Mouse (Mus musculus): ENCODE measurements at regions not wholly inside any gene's neighbourhood (a gene's known extent, or its start where the extent isn't known, plus 50 kb on each side); places are given as distances from the start of the nearest gene placed in this dataset.

GRCm38 (mm10) chr5:111543721-111544495, 126.7 kb downstream of the Mn1 start:
- no peak overlapping the region for H3K4me3 ChIP-seq (ENCODE audit: insufficient read depth, low read depth, low read length)
- no peak for TF ChIP-seq POLR2A (IDR thresholded peaks at IDR 0.05; ENCODE audit: low read depth, low read length)
- no peaks in the 10 kb centered on the region for H3K27me3 ChIP-seq (replicated peaks; ENCODE audit: control insufficient read depth, insufficient read depth, low read length)
- H3K4me1 ChIP-seq (ENCODE audit: control insufficient read depth, insufficient read depth, low read length) = no peaks in the 10 kb centered on the region
- no peak overlapping the region for H3K27ac ChIP-seq (ENCODE audit: insufficient read depth, low read depth, low read length)
- 84% methylated on average over 9 of the region's 9 CpGs for WGBS
- no peak for DNase-seq
- H3K36me3 ChIP-seq (ENCODE audit: control insufficient read depth, insufficient read depth, low read length) = no peaks in the 10 kb centered on the region

DNA sequence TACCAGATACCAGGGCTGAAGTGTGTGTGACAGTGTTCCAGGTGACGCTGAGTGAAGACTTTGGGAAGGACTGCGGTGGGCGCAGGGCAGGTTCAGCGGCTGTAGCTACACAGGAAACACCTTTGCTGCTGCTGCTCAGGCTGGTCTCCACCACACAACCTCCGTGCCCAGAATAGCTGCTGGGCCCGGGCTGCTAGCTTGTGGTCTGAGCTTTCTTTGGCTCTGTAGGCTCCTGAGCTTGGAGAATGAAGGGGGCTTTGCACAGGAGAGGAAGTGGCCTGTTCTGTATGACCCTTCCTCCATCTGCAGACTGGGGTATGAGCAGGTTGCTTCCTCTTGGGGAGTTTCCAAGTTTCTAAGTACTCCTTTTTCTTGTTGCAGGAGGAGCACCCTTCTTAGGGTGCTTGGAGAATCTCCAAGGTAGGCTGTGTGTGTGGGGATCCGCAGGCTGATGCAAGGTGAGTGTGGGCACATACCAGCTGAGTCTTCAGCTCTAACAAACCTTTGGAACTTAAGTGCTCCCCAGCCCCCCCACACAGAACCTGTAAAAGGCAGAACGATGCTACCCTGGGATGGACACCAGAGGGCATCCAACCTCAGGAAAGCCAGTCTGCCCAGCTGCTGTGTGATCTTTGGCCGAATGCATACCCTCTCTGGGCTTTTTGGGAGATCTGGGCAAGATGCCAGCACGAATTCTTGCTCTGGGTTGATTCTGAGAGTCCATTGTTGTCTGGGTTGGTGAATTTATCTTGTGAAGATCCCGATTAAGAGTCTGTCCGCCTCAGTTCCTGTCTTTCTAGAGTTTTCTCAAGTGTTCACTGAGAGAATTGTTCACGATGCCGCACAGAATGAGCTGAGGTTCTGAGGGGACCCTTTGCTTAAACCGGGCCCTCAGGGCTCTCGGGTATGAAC, 136.6 kb downstream of the Mn1 start:
- TF ChIP-seq POLR2A (IDR thresholded peaks at IDR 0.05; ENCODE audit: low read depth, low read length) (no peak), CTCF (conservative IDR thresholded peaks at IDR 0.05; ENCODE audit: insufficient read depth, insufficient read length, low read depth, low read length) (0 out of 2 replicates have a peak, but pooled peaks have one; percentile 1)
- DNase-seq = no peak
- Histone ChIP-seq H3K27ac (ENCODE audit: insufficient read depth, low read depth, low read length) (no peak overlapping the region), H3K4me1 (ENCODE audit: control insufficient read depth, insufficient read depth, low read length) (no peaks in the 10 kb centered on the region), H3K36me3 (ENCODE audit: control insufficient read depth, insufficient read depth, low read length) (no peaks in the 10 kb centered on the region), H3K27me3 (replicated peaks; ENCODE audit: control insufficient read depth, insufficient read depth, low read length) (no peaks in the 10 kb centered on the region), H3K4me3 (ENCODE audit: insufficient read depth, low read depth, low read length) (no peak overlapping the region)
- WGBS = 70% methylated on average over 16 of the region's 16 CpGs

DNA sequence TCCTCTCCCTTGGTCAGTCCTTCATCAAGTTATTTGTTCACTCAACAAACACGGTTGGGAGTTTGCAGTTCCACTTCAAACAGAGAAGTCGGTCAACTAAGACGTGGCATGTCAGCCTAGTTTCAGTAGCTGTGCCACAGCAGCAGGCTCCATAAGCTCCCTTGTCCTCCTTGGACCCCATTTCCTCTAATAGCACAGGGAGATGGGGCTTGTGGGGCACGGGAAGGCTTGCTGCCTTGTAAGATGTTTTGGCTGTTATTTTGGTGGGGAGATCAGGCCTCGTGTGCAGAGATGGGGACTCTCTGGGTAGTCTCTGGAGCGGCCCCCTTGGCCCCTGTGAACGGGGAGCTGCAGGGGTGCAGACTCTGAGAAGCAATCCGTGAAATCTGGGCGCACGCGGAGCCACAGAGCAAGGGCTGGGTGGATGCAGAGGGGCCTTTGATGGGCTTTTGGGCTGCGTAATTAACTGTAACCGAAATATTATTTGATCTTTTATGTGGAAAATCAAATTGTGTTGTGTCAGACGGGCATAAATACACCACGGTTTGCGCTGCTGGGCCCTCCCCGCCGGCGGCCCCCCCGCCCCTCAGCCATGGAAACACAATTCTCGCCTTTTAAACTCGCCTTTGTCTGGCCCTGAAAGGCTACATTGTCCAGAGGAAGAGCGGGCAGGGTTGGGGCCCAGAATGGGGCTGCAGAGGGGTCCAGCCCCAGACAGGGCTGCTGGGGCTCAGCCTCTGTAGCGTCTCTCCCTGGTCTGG, 137.6 kb downstream of the Mn1 start:
- TF ChIP-seq CTCF (conservative IDR thresholded peaks at IDR 0.05; ENCODE audit: insufficient read depth, insufficient read length, low read depth, low read length) (no peak), POLR2A (IDR thresholded peaks at IDR 0.05; ENCODE audit: low read depth, low read length) (no peak)

GRCm38 (mm10) chr5:111555312-111555957, 138.3 kb downstream of the Mn1 start:
- Histone ChIP-seq H3K4me1 (ENCODE audit: control insufficient read depth, insufficient read depth, low read length) (no peaks in the 10 kb centered on the region), H3K4me3 (ENCODE audit: insufficient read depth, low read depth, low read length) (no peak overlapping the region), H3K36me3 (ENCODE audit: control insufficient read depth, insufficient read depth, low read length) (no peaks in the 10 kb centered on the region), H3K27ac (ENCODE audit: insufficient read depth, low read depth, low read length) (no peak overlapping the region), H3K27me3 (replicated peaks; ENCODE audit: control insufficient read depth, insufficient read depth, low read length) (no peaks in the 10 kb centered on the region)
- no peak for DNase-seq
- WGBS = 24% methylated on average over 5 of the region's 5 CpGs
- TF ChIP-seq POLR2A (IDR thresholded peaks at IDR 0.05; ENCODE audit: low read depth, low read length) = no peak
- no peak for TF ChIP-seq CTCF (conservative IDR thresholded peaks at IDR 0.05; ENCODE audit: insufficient read depth, insufficient read length, low read depth, low read length)

More for the DNA sequence above, 137.6 kb downstream of the Mn1 start:
- WGBS = 34% methylated on average over 24 of the region's 24 CpGs
- no peak overlapping the region for H3K27ac ChIP-seq (ENCODE audit: insufficient read depth, low read depth, low read length)
- no peak overlapping the region for H3K4me3 ChIP-seq (ENCODE audit: insufficient read depth, low read depth, low read length)
- DNase-seq = no peak
- H3K36me3 ChIP-seq (ENCODE audit: control insufficient read depth, insufficient read depth, low read length) = no peaks in the 10 kb centered on the region
- no peaks in the 10 kb centered on the region for H3K4me1 ChIP-seq (ENCODE audit: control insufficient read depth, insufficient read depth, low read length)
- no peaks in the 10 kb centered on the region for H3K27me3 ChIP-seq (replicated peaks; ENCODE audit: control insufficient read depth, insufficient read depth, low read length)

- TF ChIP-seq CTCF (conservative IDR thresholded peaks at IDR 0.05; ENCODE audit: insufficient read depth, insufficient read length, low read depth, low read length) (no peak), POLR2A (IDR thresholded peaks at IDR 0.05; ENCODE audit: low read depth, low read length) (no peak)
- H3K4me3 ChIP-seq (ENCODE audit: insufficient read depth, low read depth, low read length) = no peak overlapping the region
- WGBS = 29% methylated on average over 7 of the region's 7 CpGs
- DNase-seq = peak; percentile 42
- no peaks in the 10 kb centered on the region for H3K4me1 ChIP-seq (ENCODE audit: control insufficient read depth, insufficient read depth, low read length)
- H3K36me3 ChIP-seq (ENCODE audit: control insufficient read depth, insufficient read depth, low read length) = no peaks in the 10 kb centered on the region
- H3K27ac ChIP-seq (ENCODE audit: insufficient read depth, low read depth, low read length) = no peak overlapping the region
- H3K27me3 ChIP-seq (replicated peaks; ENCODE audit: control insufficient read depth, insufficient read depth, low read length) = no peaks in the 10 kb centered on the region
These were observed 138.8 kb downstream of the Mn1 start for GRCm38 (mm10) chr5:111555981-111556380.

DNA sequence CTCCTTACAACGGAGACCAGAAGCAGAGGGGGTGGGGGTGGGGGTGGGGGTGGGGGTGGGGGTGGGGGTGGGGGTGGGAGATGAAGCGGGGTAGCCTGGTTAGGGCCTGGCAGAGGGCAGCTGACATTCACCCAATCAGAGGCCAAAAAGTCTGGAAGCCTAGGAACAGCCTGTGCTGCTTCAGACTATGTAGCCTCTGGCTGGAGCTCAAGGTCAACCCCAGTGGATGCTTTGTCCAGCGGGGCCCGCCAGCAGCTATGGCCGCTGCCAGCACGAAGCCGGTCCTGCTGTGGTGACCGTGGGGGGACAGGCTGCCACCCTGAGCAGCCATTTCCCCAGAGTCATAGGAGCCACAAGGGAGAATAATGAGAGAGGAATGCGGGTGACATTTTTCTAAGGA, 143.3 kb downstream of the Mn1 start:
- no peak for DNase-seq
- Histone ChIP-seq H3K27me3 (replicated peaks; ENCODE audit: control insufficient read depth, insufficient read depth, low read length) (no peaks in the 10 kb centered on the region), H3K4me3 (ENCODE audit: insufficient read depth, low read depth, low read length) (no peak overlapping the region), H3K36me3 (ENCODE audit: control insufficient read depth, insufficient read depth, low read length) (no peaks in the 10 kb centered on the region), H3K4me1 (ENCODE audit: control insufficient read depth, insufficient read depth, low read length) (no peaks in the 10 kb centered on the region), H3K27ac (ENCODE audit: insufficient read depth, low read depth, low read length) (no peak overlapping the region)
- TF ChIP-seq CTCF (conservative IDR thresholded peaks at IDR 0.05; ENCODE audit: insufficient read depth, insufficient read length, low read depth, low read length) = no peak
- no peak for TF ChIP-seq POLR2A (IDR thresholded peaks at IDR 0.05; ENCODE audit: low read depth, low read length)
- WGBS = 54% methylated on average over 9 of the region's 9 CpGs
